Mouse (Mus musculus) layer of hippocampus, adult 11-12 months (tissue): ENCODE data around the gene Rfx1.

Source experiments
- DNase-seq: peaks from one replicate; pipeline ENCODE4 v3.0.0; 2022; ENCODE audit warnings: low spot score

Rfx1 gene

DNA sequence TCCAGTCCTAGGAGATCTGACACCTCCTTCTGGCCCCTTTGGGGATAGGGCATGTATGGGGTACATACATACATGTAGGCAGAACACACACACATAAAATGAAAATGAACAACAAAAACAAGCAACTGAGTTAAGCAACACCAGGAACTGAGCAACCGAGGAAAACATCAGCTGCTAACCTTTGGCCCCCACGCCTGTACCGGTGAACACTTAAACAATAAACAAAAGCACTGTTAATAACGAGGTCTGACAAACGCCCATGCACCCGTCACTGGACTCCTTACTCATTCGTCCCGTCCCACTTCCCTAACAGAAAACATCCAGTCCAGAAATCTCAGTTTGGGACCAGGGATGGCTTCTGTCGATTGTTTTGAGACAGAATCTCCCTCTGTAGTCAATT lies 22.6 kb downstream of the Rfx1 start:
- no peak for DNase-seq

DNA sequence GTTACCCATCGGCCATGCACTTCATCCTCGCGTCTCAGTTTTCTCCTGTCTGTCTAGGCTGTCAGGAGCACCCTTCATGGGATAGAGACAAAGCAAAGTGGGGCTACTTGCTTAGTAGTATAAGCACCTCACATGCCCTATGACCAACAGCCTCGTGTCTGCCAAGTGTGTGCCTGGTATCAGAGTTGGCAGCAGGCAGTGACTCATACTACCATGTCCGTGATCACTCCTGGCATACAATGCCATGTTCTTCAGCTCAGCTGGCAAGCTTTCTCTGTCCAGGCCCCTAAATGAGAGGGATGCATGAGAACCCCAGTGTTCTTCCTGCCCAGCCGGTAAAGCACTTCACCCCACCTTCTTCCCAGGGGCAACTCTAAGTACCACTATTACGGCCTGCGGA lies 24.0 kb downstream of the Rfx1 start:
- DNase-seq = no peak

DNA sequence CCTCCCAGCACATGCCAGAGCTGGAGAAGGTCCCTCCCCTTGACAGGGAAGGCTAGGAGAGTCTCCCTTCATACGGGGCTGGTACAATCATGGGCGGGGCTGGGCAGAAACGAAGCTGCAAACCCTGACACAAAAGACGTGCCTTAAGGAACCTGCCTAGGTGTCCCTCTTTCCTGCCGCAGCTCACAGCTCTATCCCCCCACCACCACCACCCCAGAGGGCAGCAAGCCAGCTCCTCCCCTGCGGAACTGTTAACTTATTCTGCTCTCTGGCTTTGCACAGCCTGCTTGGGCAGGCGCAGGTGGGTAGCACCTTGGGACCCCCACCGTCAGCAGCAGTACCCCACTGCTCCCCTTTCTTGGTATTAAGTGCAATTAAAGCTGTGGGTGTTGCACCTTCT lies 29.4 kb downstream of the Rfx1 start:
- DNase-seq = no peak

DNA sequence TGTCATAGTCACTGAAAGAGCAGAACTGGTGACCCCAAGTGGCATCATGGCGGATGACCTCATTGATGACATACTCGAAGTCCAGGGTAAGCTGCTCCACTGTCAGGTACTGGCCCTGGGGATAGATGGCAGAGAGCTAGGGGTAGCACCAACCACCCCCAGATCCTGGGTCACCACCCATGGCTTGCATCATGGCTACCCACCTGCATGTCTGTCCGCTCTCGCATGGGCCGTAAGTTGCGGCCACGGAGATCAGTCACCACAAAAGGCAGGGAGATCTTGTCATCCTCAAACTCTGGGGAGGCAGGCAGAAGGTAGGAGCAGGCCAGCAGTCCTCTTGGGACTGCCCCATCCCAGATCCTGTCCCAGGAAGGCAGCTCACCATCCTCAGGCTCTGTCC lies 31.7 kb downstream of the Rfx1 start:
- DNase-seq = no peak

DNA sequence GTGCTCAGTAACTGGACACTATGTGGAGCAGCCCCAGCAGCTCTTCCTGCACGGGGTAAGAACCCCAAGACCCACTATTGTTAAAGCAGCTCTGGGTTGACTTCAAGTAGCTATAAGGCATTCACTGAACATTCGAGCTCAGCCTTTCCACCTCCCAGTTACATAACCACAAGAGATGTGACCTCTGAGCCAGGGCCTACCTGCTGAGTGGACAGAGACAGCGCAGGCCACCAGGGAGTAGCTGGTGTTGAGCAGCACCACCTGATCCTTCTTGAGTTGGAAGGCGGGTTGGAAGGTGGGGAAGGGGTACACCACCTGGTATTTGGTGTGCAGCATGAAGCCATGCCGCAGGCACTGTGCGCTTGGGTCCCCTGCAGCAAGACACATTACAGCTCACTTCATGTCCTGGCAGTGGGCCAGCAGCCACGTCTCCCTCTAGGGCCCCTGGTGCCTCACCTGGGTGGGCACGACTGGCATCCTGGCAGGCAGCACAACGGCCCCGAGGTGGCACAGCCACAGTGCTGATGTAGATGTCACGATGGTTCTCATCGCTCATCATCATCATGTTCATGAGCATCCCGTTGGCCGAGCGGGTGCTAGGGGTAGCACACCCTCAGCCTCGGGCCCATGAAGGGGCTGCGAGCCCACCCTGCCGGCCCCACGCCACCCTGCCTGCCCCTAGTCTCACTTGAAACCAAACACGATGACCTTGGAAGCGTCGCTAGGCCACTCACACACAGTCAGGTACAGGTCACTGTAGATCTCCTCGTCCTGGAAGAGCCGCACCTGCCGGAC lies 35.0 kb downstream of the Rfx1 start:
- no peak for DNase-seq

GRCm38 (mm10) chr8:84103601-84104000 lies 37.0 kb downstream of the Rfx1 start:
- DNase-seq = no peak

GRCm38 (mm10) chr8:84104221-84104620 lies 37.6 kb downstream of the Rfx1 start:
- DNase-seq = peak; percentile 60

GRCm38 (mm10) chr8:84104697-84105609 lies 38.3 kb downstream of the Rfx1 start, which contains the start of gene Dcaf15:
Dcaf15 (minus strand) TSS chr8:84104768.
- DNase-seq = peak; percentile 98

- no peak for DNase-seq
Observed at GRCm38 (mm10) chr8:84105676-84106075, 39.0 kb downstream of the Rfx1 start.

GRCm38 (mm10) chr8:84106216-84107040 lies 39.8 kb downstream of the Rfx1 start:
- no peak for DNase-seq

DNA sequence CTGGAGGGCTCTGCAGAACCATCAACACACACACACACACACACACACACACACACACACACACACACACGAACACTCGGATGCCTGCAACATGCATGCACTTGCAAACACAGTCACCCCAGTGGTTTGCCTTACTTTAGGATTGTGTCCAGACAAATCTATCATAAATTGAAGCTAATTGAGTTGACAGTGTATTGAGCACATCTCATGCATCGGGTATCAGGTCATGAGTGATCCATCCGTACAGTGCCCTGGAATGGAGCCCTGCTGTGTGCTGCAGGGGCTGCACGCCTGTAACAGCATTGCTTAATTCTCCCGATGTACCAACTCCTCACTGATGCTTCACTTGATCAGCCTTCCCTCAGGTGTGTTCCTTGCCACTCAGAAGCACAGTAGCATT lies 49.0 kb downstream of the Rfx1 start:
- no peak for DNase-seq

DNA sequence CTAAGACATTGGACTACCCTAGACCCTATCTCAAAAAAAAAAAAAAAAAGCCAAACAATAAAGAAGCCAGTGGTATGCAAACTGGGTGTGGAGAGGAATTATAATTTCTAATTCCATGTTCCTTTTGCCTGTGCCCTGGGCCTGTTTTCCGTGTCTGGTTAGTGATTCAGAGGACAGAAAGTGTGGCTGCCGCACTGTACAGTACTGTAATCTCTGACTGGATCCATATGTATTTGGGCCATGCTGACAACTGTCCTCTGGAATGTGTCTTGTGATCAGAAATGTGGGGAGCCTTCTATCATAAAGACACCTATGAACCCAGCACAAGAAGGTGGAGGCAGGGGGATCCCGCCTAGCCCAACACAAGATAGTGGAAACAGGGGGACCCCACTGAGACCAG lies 55.5 kb downstream of the Rfx1 start:
- no peak for DNase-seq

GRCm38 (mm10) chr8:84125656-84126055 lies 59.0 kb downstream of the Rfx1 start, which contains the start of gene Podnl1:
Podnl1 (plus strand) TSS chr8:84125989.
- no peak for DNase-seq

- no peak for DNase-seq
Observed at GRCm38 (mm10) chr8:84126742-84127141, 60.1 kb downstream of the Rfx1 start.

DNA sequence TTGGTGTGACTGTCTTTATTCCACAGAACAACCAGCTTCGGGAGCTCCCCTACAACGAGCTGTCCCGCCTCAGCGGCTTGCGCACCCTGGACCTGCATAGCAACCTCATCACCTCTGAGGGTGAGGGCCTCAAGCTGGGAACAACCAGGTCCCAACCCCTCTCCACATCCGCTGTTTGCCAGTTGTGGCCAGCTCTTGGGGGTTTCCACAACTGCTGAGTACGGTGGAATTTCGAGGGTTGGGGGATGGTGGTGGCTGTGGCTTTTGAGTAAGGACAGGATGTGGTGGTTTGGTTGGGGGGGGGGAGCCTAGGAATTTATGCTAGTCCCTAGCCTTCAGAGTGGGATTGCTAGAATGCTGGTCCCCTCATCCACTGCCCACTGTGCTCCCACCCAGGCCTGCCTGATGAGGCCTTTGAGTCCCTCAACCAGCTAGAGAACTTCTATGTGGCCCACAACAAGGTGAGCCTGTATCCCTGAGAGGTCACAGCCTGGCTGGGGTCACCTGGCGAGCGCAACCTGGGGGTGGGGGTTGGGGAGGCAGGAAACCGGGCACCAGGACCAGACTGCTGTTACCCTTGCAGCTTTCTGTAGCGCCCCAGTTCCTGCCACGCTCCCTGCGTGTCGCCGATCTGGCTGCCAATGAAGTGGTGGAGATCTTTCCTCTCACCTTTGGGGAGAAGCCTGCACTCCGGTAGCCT lies 60.7 kb downstream of the Rfx1 start:
- no peak for DNase-seq

DNA sequence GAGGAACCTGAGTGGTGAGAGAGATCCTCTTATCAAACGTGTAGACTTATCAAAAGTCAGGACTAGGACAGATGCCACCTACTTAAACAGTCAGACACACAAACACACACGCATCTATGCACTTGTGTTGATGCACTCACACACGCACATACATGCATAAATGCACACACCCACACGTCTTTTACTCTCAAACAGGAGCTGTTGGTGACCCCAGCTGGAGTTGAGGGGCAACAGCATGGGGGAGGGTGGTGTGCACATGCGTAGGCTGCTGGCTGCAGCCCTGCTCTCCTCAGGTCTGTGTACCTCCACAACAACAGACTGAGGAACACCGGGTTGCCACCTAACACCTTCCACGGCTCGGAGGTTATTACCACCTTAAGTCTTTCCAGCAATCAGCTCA lies 61.6 kb downstream of the Rfx1 start:
- DNase-seq = peak; percentile 4

- DNase-seq = peak; percentile 18
Observed at GRCm38 (mm10) chr8:84130806-84131205, 64.2 kb downstream of the Rfx1 start.

DNA sequence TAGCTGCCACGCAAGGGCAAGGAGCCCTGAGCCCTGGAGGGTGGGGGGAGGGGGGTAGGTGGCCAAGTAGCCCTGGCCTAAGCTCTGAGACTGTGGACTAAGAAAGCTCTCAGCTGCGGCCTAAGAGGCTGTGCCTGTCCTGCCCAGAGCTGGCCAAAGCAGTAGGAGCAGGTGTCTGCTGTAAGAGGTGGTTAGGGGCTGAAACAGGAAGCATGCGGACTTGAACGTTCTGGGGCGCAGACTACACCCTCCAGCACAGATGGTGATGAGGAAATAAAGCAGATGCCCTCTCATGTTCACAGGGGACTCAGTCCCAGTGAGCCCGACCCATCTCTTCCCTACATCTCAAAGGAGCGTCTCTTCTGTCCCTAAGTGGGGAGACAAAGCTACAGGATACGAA lies 65.6 kb downstream of the Rfx1 start:
- peak; percentile 3 for DNase-seq

DNA sequence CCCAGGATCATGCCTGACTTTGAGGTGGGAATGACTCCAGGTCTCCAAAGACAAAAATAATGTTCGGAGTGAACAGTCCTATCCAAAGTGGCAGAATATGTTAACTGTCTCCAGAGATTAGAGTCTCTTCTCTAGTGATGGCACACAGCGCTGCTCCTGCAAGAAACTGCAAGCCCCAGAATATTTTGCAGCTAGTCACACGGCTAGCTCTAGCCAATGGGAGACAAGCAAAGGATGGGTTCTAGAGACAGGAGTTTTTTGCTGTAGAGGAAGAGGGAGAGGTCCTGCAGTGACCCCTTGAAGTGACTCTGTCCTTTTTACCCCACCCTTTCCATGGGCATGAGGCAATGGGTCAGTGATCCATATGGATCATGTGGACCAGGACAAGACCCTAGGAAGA lies 71.2 kb downstream of the Rfx1 start:
- no peak for DNase-seq

DNA sequence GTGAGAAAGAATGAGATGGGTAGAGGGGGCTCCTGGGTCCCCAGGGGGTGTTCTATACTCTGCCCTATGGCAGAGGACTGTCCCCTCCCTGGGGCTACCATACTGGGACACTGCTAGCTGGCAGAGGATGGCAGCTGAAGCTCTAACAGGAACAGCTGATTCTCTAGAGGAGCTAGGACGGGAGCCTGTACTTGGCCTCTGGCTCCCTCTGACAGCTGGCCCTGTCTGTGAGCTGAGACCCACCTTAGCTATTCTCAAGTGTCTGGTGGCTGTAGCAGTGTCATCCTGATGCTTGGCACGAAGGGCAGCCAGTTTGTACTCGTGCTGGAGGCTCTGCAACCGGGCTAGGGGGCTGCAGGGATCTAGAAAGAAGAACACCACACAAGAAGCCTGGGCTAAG lies 74.2 kb downstream of the Rfx1 start:
- no peak for DNase-seq

DNA sequence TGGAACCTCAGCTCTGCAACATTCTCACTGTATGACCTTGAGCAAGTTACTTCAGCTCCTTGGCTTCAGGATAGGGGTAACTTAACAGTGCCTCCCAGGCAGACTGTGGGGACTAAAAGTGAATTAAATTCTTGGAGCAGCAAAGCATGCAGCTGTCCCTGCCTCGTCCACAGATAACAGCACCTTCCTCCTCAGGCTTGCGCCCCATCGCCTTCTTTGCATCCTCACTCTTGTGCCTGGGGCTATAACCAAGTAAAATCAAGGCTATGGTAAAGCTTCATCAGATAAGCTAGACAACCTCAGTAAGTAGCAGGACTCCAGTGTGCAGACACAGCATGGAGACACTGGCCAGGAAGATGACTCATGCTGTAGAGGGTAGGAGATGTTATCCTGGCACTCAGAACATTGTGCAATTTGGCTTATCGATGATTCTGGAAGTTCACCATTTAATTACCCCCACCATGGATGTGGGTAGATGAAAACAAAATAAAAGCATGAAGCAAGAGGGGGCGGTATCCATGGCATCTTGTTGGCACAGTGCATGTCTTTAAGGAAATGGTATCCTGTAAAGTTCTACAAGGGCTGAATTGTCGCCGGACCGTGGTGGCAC lies 78.1 kb downstream of the Rfx1 start:
- no peak for DNase-seq
